Mouse (Mus musculus): ENCODE results near the gene Ninj2. TPM values are rescaled to one million over a fixed set of nuclear protein-coding genes. Genes with fewer than 3 reads are reported as not detected.

Gene Ninj2
- total and polyA plus RNA-seq, 3 experiments: 0.08 TPM; not detected in 2

- DNase-seq (ENCODE audit: low read depth, low spot score): no peak
These were observed 156.7 kb downstream of the Ninj2 start for GRCm38 (mm10) chr6:120249831-120250230.

More at GRCm38 (mm10) chr6:120249831-120250230, 156.7 kb downstream of the Ninj2 start:
- TF ChIP-seq MYB (IDR thresholded peaks at IDR 0.05; ENCODE audit: low read depth, low read length): no peak
- no peak for TF ChIP-seq EP300 (IDR thresholded peaks at IDR 0.05; ENCODE audit: low read depth in 1 of 2, low read length in 2 of 2)
- no peak for TF ChIP-seq RCOR1 (IDR thresholded peaks at IDR 0.05; ENCODE audit: low read depth, low read length)
- TF ChIP-seq NELFE (IDR thresholded peaks at IDR 0.05; ENCODE audit: low read depth, low read length): no peak
- no peak for TF ChIP-seq CHD2 (IDR thresholded peaks at IDR 0.05; ENCODE audit: low read length)
- no peak for TF ChIP-seq USF1 (IDR thresholded peaks at IDR 0.05; ENCODE audit: low read depth, low read length)
- TF ChIP-seq MEF2A (IDR thresholded peaks at IDR 0.05; ENCODE audit: extremely low read depth, insufficient replicate concordance, low read depth, low read length, poor library complexity, severe bottlenecking): no peak
- no peak for TF ChIP-seq GABPA (IDR thresholded peaks at IDR 0.05; ENCODE audit: low read depth, low read length)
- no peak for TF ChIP-seq E2F4 (IDR thresholded peaks at IDR 0.05; ENCODE audit: borderline replicate concordance, low read depth, low read length)
- no peak for TF ChIP-seq MXI1 (IDR thresholded peaks at IDR 0.05; ENCODE audit: low read depth, low read length)
- TF ChIP-seq JUND (IDR thresholded peaks at IDR 0.05; ENCODE audit: low read depth, low read length): no peak
- TF ChIP-seq GATA1 (IDR thresholded peaks at IDR 0.05; ENCODE audit: low read depth, low read length): no peak
- TF ChIP-seq NRF1 (IDR thresholded peaks at IDR 0.05; ENCODE audit: insufficient read depth, low read depth, low read length, poor library complexity, severe bottlenecking): no peak
- no peaks in the 10 kb centered on the region for H3K79me2 ChIP-seq (ENCODE audit: control insufficient read depth, insufficient read depth, low read length, poor library complexity)
- H3K9ac ChIP-seq (ENCODE audit: control insufficient read depth, low read depth, low read length, poor library complexity, severe bottlenecking): no peak overlapping the region
- no peaks in the 10 kb centered on the region for H3K4me1 ChIP-seq (ENCODE audit: control insufficient read depth in 1 of 2, insufficient read depth in 2 of 2, low read length in 2 of 2)
- peaks cover 14 to 26% of the 10 kb centered on the region in 2 experiments for H3K27me3 ChIP-seq (ENCODE audit: control insufficient read depth in 1 of 2, insufficient read depth in 2 of 2, low read length in 2 of 2)
- H3K4me3 ChIP-seq (ENCODE audit: control insufficient read depth in 1 of 2, insufficient read depth in 1 of 2, low read depth in 2 of 2, low read length in 2 of 2): no peak overlapping the region
- H3K27ac ChIP-seq (ENCODE audit: control insufficient read depth, low read depth, low read length): no peak overlapping the region
- no peaks in the 10 kb centered on the region for H3K9me3 ChIP-seq (replicated peaks; ENCODE audit: insufficient read depth, low read length)
- no peaks in the 10 kb centered on the region for H3K36me3 ChIP-seq (ENCODE audit: control insufficient read depth in 1 of 2, insufficient read depth in 2 of 2, low read length in 2 of 2)

Other genes starting within 250 kb of the Ninj2 start
- 3.8 and 4.0 TPM in 2 replicates for gene Erc1, start 245.2 kb upstream of the Ninj2 start, total RNA-seq (2012; rRNA removed)
- gene Erc1, start 245.2 kb upstream of the Ninj2 start, polyA plus RNA-seq (2012; ENCODE audit: insufficient read depth in 1 of 2, insufficient read length in 2 of 2, low read depth in 1 of 2, low replicate concordance in 2 of 2, missing spikeins in 1 of 2): 10 to 100 TPM in 1 of 2 experiments, 1 to 10 TPM in 1; 9.4 to 79.9 TPM
- 11.1 and 13.5 TPM in 2 replicates for gene Rad52, start 190.7 kb upstream of the Ninj2 start, total RNA-seq (2012; rRNA removed)
- 10 to 100 TPM in 1 of 2 experiments, not detected in 1; 19.1 TPM for gene Rad52, start 190.7 kb upstream of the Ninj2 start, polyA plus RNA-seq (2012; ENCODE audit: insufficient read depth in 1 of 2, insufficient read length in 2 of 2, low read depth in 1 of 2, low replicate concordance in 2 of 2, missing spikeins in 1 of 2)
- gene Wnk1, start 54.7 kb upstream of the Ninj2 start, total RNA-seq (2012; rRNA removed): 31.6 and 39.0 TPM in 2 replicates
- gene Wnk1, start 54.7 kb upstream of the Ninj2 start, polyA plus RNA-seq (2012; ENCODE audit: insufficient read depth in 1 of 2, insufficient read length in 2 of 2, low read depth in 1 of 2, low replicate concordance in 2 of 2, missing spikeins in 1 of 2): 100 to 1,000 TPM; 104 to 735 TPM
- gene D330020A13Rik, start 201.0 kb downstream of the Ninj2 start, total RNA-seq (2012; rRNA removed): not detected in 2 replicates
- not detected for gene D330020A13Rik, start 201.0 kb downstream of the Ninj2 start, polyA plus RNA-seq (2012; ENCODE audit: insufficient read depth in 1 of 2, insufficient read length in 2 of 2, low read depth in 1 of 2, low replicate concordance in 2 of 2, missing spikeins in 1 of 2)
- gene B4galnt3, start 201.2 kb downstream of the Ninj2 start, total RNA-seq (2012; rRNA removed): 0.78 and 1.5 TPM in 2 replicates
- gene B4galnt3, start 201.2 kb downstream of the Ninj2 start, polyA plus RNA-seq (2012; ENCODE audit: insufficient read depth in 1 of 2, insufficient read length in 2 of 2, low read depth in 1 of 2, low replicate concordance in 2 of 2, missing spikeins in 1 of 2): 1 to 10 TPM in 1 of 2 experiments, not detected in 1; 1.3 TPM

All from MEL (cell line).